Mouse (Mus musculus): Measurements from ENCODE around the gene Tuba1a. TPM values are rescaled to one million over a fixed set of nuclear protein-coding genes. Genes with fewer than 3 reads are reported as not detected.

Tuba1a gene
- total and polyA plus RNA-seq, 3 experiments: 153 to 533 (median 254) TPM

DNA sequence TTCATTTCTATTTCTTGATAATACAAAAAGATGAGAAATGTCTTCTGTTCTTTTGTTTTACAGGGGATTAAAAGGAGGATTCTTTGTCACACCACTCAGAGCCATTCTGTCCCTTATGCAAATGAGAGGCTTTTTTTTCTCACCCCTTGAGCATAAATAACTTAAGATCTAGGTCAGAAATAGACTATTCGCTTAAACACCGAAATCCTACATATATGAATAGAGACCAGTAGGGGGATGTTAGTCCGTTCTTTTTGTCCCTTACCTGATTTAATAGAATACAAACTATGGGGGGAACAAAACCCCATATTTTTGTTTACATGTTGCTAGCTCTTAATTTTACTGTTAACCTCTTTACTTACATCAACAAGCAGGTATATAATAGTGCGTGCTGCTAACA is 2.5 kb upstream of the Tuba1a start:
- Histone ChIP-seq H3K4me3 (replicated peaks in 1 of 3; ENCODE audit: low read depth in 2 of 3, low read length in 2 of 3, poor library complexity in 1 of 3) (no peak overlapping the region), H3K4me1 (ENCODE audit: control insufficient read depth in 1 of 2, insufficient read depth in 2 of 2) (peaks cover 5 to 36% of the 10 kb centered on the region in 2 experiments), H3K4me2 (ENCODE audit: insufficient read depth, low read depth, poor library complexity, severe bottlenecking) (no peak overlapping the region), H3K79me2 (replicated peaks; ENCODE audit: control insufficient read depth, extremely low read depth, insufficient read depth, poor library complexity, severe bottlenecking) (peaks cover 6% of the 10 kb centered on the region; the same call in 1 of the 2 replicates), H3K27me3 (replicated peaks) (no peaks in the 10 kb centered on the region), H3K36me3 (replicated peaks in 1 of 2; ENCODE audit: control insufficient read depth in 1 of 2, insufficient read depth in 1 of 2, low read length in 1 of 2) (peaks cover 3 to 4% of the 10 kb centered on the region in 2 experiments), H3K27ac (ENCODE audit: insufficient read depth, low read depth) (no peak overlapping the region), H3K9me3 (replicated peaks; ENCODE audit: low read length) (no peaks in the 10 kb centered on the region), H3K9ac (ENCODE audit: insufficient read depth, low read depth) (no peak overlapping the region)
- in situ Hi-C loops (cut with MboI; ENCODE audit: low pct_ligation_motif_present, low pct_unique_long_range_greater_than_20kb, low sequenced_read_pairs): no loop called here
- no peak for DNase-seq (ENCODE audit: extremely low read depth)
- TF ChIP-seq USF2 (conservative IDR thresholded peaks at IDR 0.05; ENCODE audit: low read depth, low read length) (no peak), ZNF384 (IDR thresholded peaks at IDR 0.05; ENCODE audit: low read depth, low read length) (peak; percentile 39; the same call in 1 of the 2 replicates)
- dilution Hi-C loops (cut with MboI; ENCODE audit: extremely low pct_ligation_motif_present, extremely low pct_unique_long_range_greater_than_20kb, low sequenced_read_pairs): no loop called here

- dilution Hi-C loops (cut with MboI; ENCODE audit: extremely low pct_ligation_motif_present, extremely low pct_unique_long_range_greater_than_20kb, low sequenced_read_pairs) (no loop called here), in situ Hi-C loops (cut with MboI; ENCODE audit: low pct_ligation_motif_present, low pct_unique_long_range_greater_than_20kb, low sequenced_read_pairs) (no loop called here)
- H3K4me2 ChIP-seq (ENCODE audit: insufficient read depth, low read depth, poor library complexity, severe bottlenecking): no peak overlapping the region
- TF ChIP-seq E2F4 (IDR thresholded peaks at IDR 0.05; ENCODE audit: insufficient replicate concordance, low read depth, low read length) (no peak), EP300 (IDR thresholded peaks at IDR 0.05; ENCODE audit: low read length) (no peak), JUN (IDR thresholded peaks at IDR 0.05; ENCODE audit: insufficient read depth, low read depth, low read length) (no peak), USF1 (IDR thresholded peaks at IDR 0.05; ENCODE audit: low read depth, low read length) (no peak), MAZ (IDR thresholded peaks at IDR 0.05; ENCODE audit: low read depth, low read length) (no peak), JUND (conservative IDR thresholded peaks at IDR 0.05; ENCODE audit: low read depth, low read length) (no peak), MAFK (IDR thresholded peaks at IDR 0.05; ENCODE audit: insufficient replicate concordance, low read length) (no peak), USF2 (conservative IDR thresholded peaks at IDR 0.05; ENCODE audit: low read depth, low read length) (no peak), POLR2A (IDR thresholded peaks at IDR 0.05; ENCODE audit: low read depth, low read length) (no peak), ELF1 (IDR thresholded peaks at IDR 0.05; ENCODE audit: low read depth, low read length) (no peak), TCF12 (IDR thresholded peaks at IDR 0.05; ENCODE audit: low read depth, low read length) (no peak), BHLHE40 (IDR thresholded peaks at IDR 0.05; ENCODE audit: low read depth, low read length) (no peak), UBTF (IDR thresholded peaks at IDR 0.05; ENCODE audit: low read depth, low read length) (no peak), CTCF (conservative IDR thresholded peaks at IDR 0.05 in 1 of 2, IDR thresholded peaks at IDR 0.05 in 1 of 2; ENCODE audit: low read depth in 2 of 2, low read length in 2 of 2) (no peak), HCFC1 (IDR thresholded peaks at IDR 0.05; ENCODE audit: low read depth, low read length) (no peak), NRF1 (IDR thresholded peaks at IDR 0.05; ENCODE audit: low read depth, low read length) (no peak), CHD1 (IDR thresholded peaks at IDR 0.05; ENCODE audit: low read depth, low read length) (no peak), GABPA (IDR thresholded peaks at IDR 0.05; ENCODE audit: insufficient replicate concordance, low read depth, low read length) (no peak)
- H3K79me2 ChIP-seq (replicated peaks; ENCODE audit: control insufficient read depth, extremely low read depth, insufficient read depth, poor library complexity, severe bottlenecking): peaks cover 6% of the 10 kb centered on the region; the same call in 1 of the 2 replicates
- H3K4me1 ChIP-seq (ENCODE audit: control insufficient read depth in 1 of 2, insufficient read depth in 2 of 2): peaks cover 5 to 36% of the 10 kb centered on the region in 2 experiments
- no peak overlapping the region for H3K4me3 ChIP-seq (replicated peaks in 1 of 3; ENCODE audit: low read depth in 2 of 3, low read length in 2 of 3, poor library complexity in 1 of 3)
- H3K36me3 ChIP-seq (replicated peaks in 1 of 2; ENCODE audit: control insufficient read depth in 1 of 2, insufficient read depth in 1 of 2, low read length in 1 of 2): peaks cover 4 to 6% of the 10 kb centered on the region in 2 experiments
- H3K27me3 ChIP-seq (replicated peaks): no peaks in the 10 kb centered on the region
- DNase-seq (ENCODE audit: extremely low read depth): no peak
- H3K27ac ChIP-seq (ENCODE audit: insufficient read depth, low read depth): no peak overlapping the region
- no peak overlapping the region for H3K9ac ChIP-seq (ENCODE audit: insufficient read depth, low read depth)
- no peaks in the 10 kb centered on the region for H3K9me3 ChIP-seq (replicated peaks; ENCODE audit: low read length)
Measured at GRCm38 (mm10) chr15:98955324-98955723, 1.8 kb upstream of the Tuba1a start.

Measured in CH12.LX (cell line).